Mouse (Mus musculus) E14TG2a.4 (cell line): ENCODE data around the gene 1810013L24Rik.

Source experiments
- CTCF ChIP-seq: conservative IDR thresholded peaks from 2 replicates; pipeline ENCODE4 v1.5.1; 2014; ENCODE audit warnings: low read length
- NANOG ChIP-seq: IDR thresholded peaks from 2 replicates; pipeline ENCODE4 v1.6.1; 2014; ENCODE audit warnings: borderline replicate concordance, low read length, mixed read lengths
- POU5F1 ChIP-seq: IDR thresholded peaks from 2 replicates; pipeline ENCODE4 v1.6.1; 2014; ENCODE audit warnings: low read length, borderline replicate concordance

GRCm38 (mm10) chr16:8783198-8783913 lies 46.5 kb upstream of the 1810013L24Rik start:
- TF ChIP-seq CTCF (no peak), NANOG (no peak), POU5F1 (no peak)
